Mouse (Mus musculus): ENCODE results near the gene Tmcc2. TPM values are rescaled to one million over a fixed set of nuclear protein-coding genes. Genes with fewer than 3 reads are reported as not detected.

Tmcc2 gene
- polyA plus RNA-seq (2014; fragmentation: Nextera tagmentation; extraction: Ambion mirVana): 6.4 and 7.8 TPM in 2 replicates

- H3K36me3 ChIP-seq (ENCODE audit: control insufficient read depth, insufficient read depth, low read length): no peaks in the 10 kb centered on the region
- no peaks in the 10 kb centered on the region for H3K9me3 ChIP-seq (ENCODE audit: control insufficient read depth, low read length)
- H3K4me2 ChIP-seq (ENCODE audit: low read length): peak within 1 kb of the TSS; percentile 87
- peak within 1 kb of the TSS; percentile 72 for H3K4me3 ChIP-seq (ENCODE audit: low read depth, low read length)
- ATAC-seq (replicated peaks; ENCODE audit: low FRiP score, low TSS enrichment, low read depth): peak; percentile 17; the same call in 1 of the 2 replicates
- no peaks in the 10 kb centered on the region for H3K27me3 ChIP-seq (replicated peaks; ENCODE audit: control insufficient read depth, insufficient read depth, low read length)
- peak within 1 kb of the TSS; percentile 81 for H3K9ac ChIP-seq (ENCODE audit: low read length)
- DNase-seq (ENCODE audit: low spot score): peak; percentile 76
- H3K27ac ChIP-seq (ENCODE audit: low read depth): peak within 1 kb of the TSS; percentile 54
- H3K4me1 ChIP-seq (replicated peaks; ENCODE audit: control insufficient read depth, insufficient read depth, low read length): peaks cover 27% of the 10 kb centered on the region
- under 1% methylated on average over 42 of the region's 50 CpGs for WGBS
Measured at GRCm38 (mm10) chr1:132390691-132391579, at the start of gene Tmcc2. TSS of gene Tmcc2 (minus strand) at chr1:132391281.

GRCm38 (mm10) chr1:132437389-132437788 is 46.3 kb upstream of the Tmcc2 start:
- DNase-seq (ENCODE audit: low spot score): no peak
- no peak for ATAC-seq (replicated peaks; ENCODE audit: low FRiP score, low TSS enrichment, low read depth)
- no peaks in the 10 kb centered on the region for H3K9me3 ChIP-seq (ENCODE audit: control insufficient read depth, low read length)
- H3K4me3 ChIP-seq (ENCODE audit: low read depth, low read length): no peak overlapping the region
- no peaks in the 10 kb centered on the region for H3K4me1 ChIP-seq (replicated peaks; ENCODE audit: control insufficient read depth, insufficient read depth, low read length)
- H3K27ac ChIP-seq (ENCODE audit: low read depth): no peak overlapping the region
- peaks cover 46% of the 10 kb centered on the region for H3K36me3 ChIP-seq (ENCODE audit: control insufficient read depth, insufficient read depth, low read length)
- H3K4me2 ChIP-seq (ENCODE audit: low read length): no peak overlapping the region
- WGBS: 83% methylated on average over 5 of the region's 5 CpGs
- no peaks in the 10 kb centered on the region for H3K27me3 ChIP-seq (replicated peaks; ENCODE audit: control insufficient read depth, insufficient read depth, low read length)
- H3K9ac ChIP-seq (ENCODE audit: low read length): no peak overlapping the region

- DNase-seq (ENCODE audit: low spot score) (no peak), ATAC-seq (replicated peaks; ENCODE audit: low FRiP score, low TSS enrichment, low read depth) (no peak)
- no peak overlapping the region for H3K4me3 ChIP-seq (ENCODE audit: low read depth, low read length)
- 92% methylated on average over 1 of the region's 1 CpGs for WGBS
- H3K4me1 ChIP-seq (replicated peaks; ENCODE audit: control insufficient read depth, insufficient read depth, low read length): no peaks in the 10 kb centered on the region
- no peak overlapping the region for H3K9ac ChIP-seq (ENCODE audit: low read length)
- no peak overlapping the region for H3K4me2 ChIP-seq (ENCODE audit: low read length)
- no peaks in the 10 kb centered on the region for H3K9me3 ChIP-seq (ENCODE audit: control insufficient read depth, low read length)
- no peaks in the 10 kb centered on the region for H3K27me3 ChIP-seq (replicated peaks; ENCODE audit: control insufficient read depth, insufficient read depth, low read length)
- no peak overlapping the region for H3K27ac ChIP-seq (ENCODE audit: low read depth)
- peaks cover 42% of the 10 kb centered on the region for H3K36me3 ChIP-seq (ENCODE audit: control insufficient read depth, insufficient read depth, low read length)
Measured at GRCm38 (mm10) chr1:132436960-132437359, 45.9 kb upstream of the Tmcc2 start.

- Histone ChIP-seq H3K36me3 (ENCODE audit: control insufficient read depth, insufficient read depth, low read length) (peaks cover 37% of the 10 kb centered on the region), H3K27me3 (replicated peaks; ENCODE audit: control insufficient read depth, insufficient read depth, low read length) (no peaks in the 10 kb centered on the region), H3K9me3 (ENCODE audit: control insufficient read depth, low read length) (no peaks in the 10 kb centered on the region), H3K9ac (ENCODE audit: low read length) (no peak overlapping the region), H3K4me3 (ENCODE audit: low read depth, low read length) (no peak overlapping the region), H3K4me1 (replicated peaks; ENCODE audit: control insufficient read depth, insufficient read depth, low read length) (no peaks in the 10 kb centered on the region), H3K4me2 (ENCODE audit: low read length) (no peak overlapping the region), H3K27ac (ENCODE audit: low read depth) (0 out of 2 replicates have a peak overlapping the region, but pooled peaks have one; percentile 38)
- no peak for ATAC-seq (replicated peaks; ENCODE audit: low FRiP score, low TSS enrichment, low read depth)
- 76% methylated on average over 4 of the region's 4 CpGs for WGBS
- no peak for DNase-seq (ENCODE audit: low spot score)
Measured at GRCm38 (mm10) chr1:132436320-132436958, 45.4 kb upstream of the Tmcc2 start.

- Histone ChIP-seq H3K4me3 (ENCODE audit: low read depth, low read length) (no peak overlapping the region), H3K27me3 (replicated peaks; ENCODE audit: control insufficient read depth, insufficient read depth, low read length) (no peaks in the 10 kb centered on the region), H3K4me1 (replicated peaks; ENCODE audit: control insufficient read depth, insufficient read depth, low read length) (no peaks in the 10 kb centered on the region), H3K9me3 (ENCODE audit: control insufficient read depth, low read length) (no peaks in the 10 kb centered on the region), H3K27ac (ENCODE audit: low read depth) (no peak overlapping the region), H3K9ac (ENCODE audit: low read length) (no peak overlapping the region), H3K4me2 (ENCODE audit: low read length) (no peak overlapping the region), H3K36me3 (ENCODE audit: control insufficient read depth, insufficient read depth, low read length) (peaks cover 19% of the 10 kb centered on the region)
- ATAC-seq (replicated peaks; ENCODE audit: low FRiP score, low TSS enrichment, low read depth) (no peak), DNase-seq (ENCODE audit: low spot score) (no peak)
- WGBS: 89% methylated on average over 12 of the region's 12 CpGs
Measured at GRCm38 (mm10) chr1:132434032-132434431, 43.0 kb upstream of the Tmcc2 start.

GRCm38 (mm10) chr1:132433349-132433748 is 42.3 kb upstream of the Tmcc2 start:
- WGBS: 66% methylated on average over 5 of the region's 5 CpGs
- DNase-seq (ENCODE audit: low spot score): no peak
- no peak overlapping the region for H3K4me2 ChIP-seq (ENCODE audit: low read length)
- peaks cover 19% of the 10 kb centered on the region for H3K36me3 ChIP-seq (ENCODE audit: control insufficient read depth, insufficient read depth, low read length)
- H3K4me1 ChIP-seq (replicated peaks; ENCODE audit: control insufficient read depth, insufficient read depth, low read length): no peaks in the 10 kb centered on the region
- no peak overlapping the region for H3K9ac ChIP-seq (ENCODE audit: low read length)
- no peaks in the 10 kb centered on the region for H3K27me3 ChIP-seq (replicated peaks; ENCODE audit: control insufficient read depth, insufficient read depth, low read length)
- ATAC-seq (replicated peaks; ENCODE audit: low FRiP score, low TSS enrichment, low read depth): no peak
- no peak overlapping the region for H3K4me3 ChIP-seq (ENCODE audit: low read depth, low read length)
- no peak overlapping the region for H3K27ac ChIP-seq (ENCODE audit: low read depth)
- H3K9me3 ChIP-seq (ENCODE audit: control insufficient read depth, low read length): no peaks in the 10 kb centered on the region

GRCm38 (mm10) chr1:132431716-132432115 is 40.6 kb upstream of the Tmcc2 start:
- Histone ChIP-seq H3K27me3 (replicated peaks; ENCODE audit: control insufficient read depth, insufficient read depth, low read length) (no peaks in the 10 kb centered on the region), H3K27ac (ENCODE audit: low read depth) (no peak overlapping the region), H3K4me2 (ENCODE audit: low read length) (no peak overlapping the region), H3K9ac (ENCODE audit: low read length) (no peak overlapping the region), H3K36me3 (ENCODE audit: control insufficient read depth, insufficient read depth, low read length) (peaks cover 24% of the 10 kb centered on the region), H3K9me3 (ENCODE audit: control insufficient read depth, low read length) (no peaks in the 10 kb centered on the region), H3K4me1 (replicated peaks; ENCODE audit: control insufficient read depth, insufficient read depth, low read length) (no peaks in the 10 kb centered on the region), H3K4me3 (ENCODE audit: low read depth, low read length) (no peak overlapping the region)
- no peak for ATAC-seq (replicated peaks; ENCODE audit: low FRiP score, low TSS enrichment, low read depth)
- DNase-seq (ENCODE audit: low spot score): no peak
- WGBS: 61% methylated on average over 9 of the region's 9 CpGs

GRCm38 (mm10) chr1:132430818-132431217 is 39.7 kb upstream of the Tmcc2 start:
- no peak overlapping the region for H3K9ac ChIP-seq (ENCODE audit: low read length)
- no peak for ATAC-seq (replicated peaks; ENCODE audit: low FRiP score, low TSS enrichment, low read depth)
- H3K4me3 ChIP-seq (ENCODE audit: low read depth, low read length): no peak overlapping the region
- no peaks in the 10 kb centered on the region for H3K9me3 ChIP-seq (ENCODE audit: control insufficient read depth, low read length)
- DNase-seq (ENCODE audit: low spot score): no peak
- H3K4me1 ChIP-seq (replicated peaks; ENCODE audit: control insufficient read depth, insufficient read depth, low read length): no peaks in the 10 kb centered on the region
- H3K27ac ChIP-seq (ENCODE audit: low read depth): no peak overlapping the region
- no peak overlapping the region for H3K4me2 ChIP-seq (ENCODE audit: low read length)
- peaks cover 17% of the 10 kb centered on the region for H3K36me3 ChIP-seq (ENCODE audit: control insufficient read depth, insufficient read depth, low read length)
- WGBS: 73% methylated on average over 3 of the region's 3 CpGs
- H3K27me3 ChIP-seq (replicated peaks; ENCODE audit: control insufficient read depth, insufficient read depth, low read length): no peaks in the 10 kb centered on the region

All from intestine, embryonic 14.5 days (tissue).